Mouse (Mus musculus): ENCODE measurements around the gene Shroom4. TPM values are rescaled to one million over a fixed set of nuclear protein-coding genes. Genes with fewer than 3 reads are reported as not detected.
A peak's percentile ranks its signal among the peaks of the same experiment; 100 is the strongest.

Shroom4 gene
- polyA plus RNA-seq (2015; fragmentation: Nextera tagmentation; extraction: Ambion mirVana), result 8.9 and 9.4 TPM in 2 replicates

DNA sequence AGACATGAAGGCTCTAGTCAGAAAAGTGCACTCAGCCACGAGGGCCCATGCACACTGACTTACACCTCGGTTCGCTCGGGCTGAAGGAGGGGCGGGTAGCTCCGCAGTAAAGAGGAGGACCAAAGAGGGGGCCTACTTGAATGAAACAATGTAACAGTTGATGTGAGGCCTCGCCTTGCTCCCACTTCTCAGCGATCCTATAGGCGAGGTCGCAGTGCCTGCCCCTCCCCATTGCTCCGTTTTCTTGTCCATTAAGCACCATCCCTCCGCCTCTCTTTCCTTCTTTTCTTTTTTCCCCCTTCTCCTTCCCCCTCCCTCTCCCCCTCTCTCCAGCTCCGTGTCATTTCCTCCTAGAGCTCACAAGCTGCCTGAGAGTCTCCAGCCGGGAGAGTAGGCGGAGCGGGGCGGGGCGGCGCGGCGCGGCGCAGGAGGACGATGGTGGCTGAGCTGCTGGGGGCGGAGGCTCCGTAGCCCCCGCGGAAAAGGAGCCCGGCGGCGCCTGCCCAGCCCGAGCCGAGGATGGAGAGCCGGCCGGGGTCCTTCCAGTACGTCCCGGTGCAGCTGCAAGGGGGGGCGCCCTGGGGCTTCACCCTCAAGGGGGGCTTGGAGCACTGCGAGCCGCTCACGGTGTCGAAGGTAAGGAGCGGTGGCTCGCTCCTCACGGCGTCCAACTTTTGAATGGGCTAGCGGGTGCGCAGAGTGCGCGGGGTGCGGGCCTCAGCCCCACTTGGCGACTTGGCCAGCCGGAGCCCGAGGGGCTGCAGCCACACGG lies at the start of gene Shroom4:
Shroom4 (plus strand) TSS at position 229 of the 772 bp plus-strand sequence.
- H3K9me3 ChIP-seq (ENCODE audit: low read length), result no peaks in the 10 kb centered on the region
- peak; percentile 97 for ATAC-seq (ENCODE audit: low FRiP score, low TSS enrichment)
- H3K27me3 ChIP-seq (ENCODE audit: insufficient read depth, low read length), result no peaks in the 10 kb centered on the region
- peak within 1 kb of the TSS; percentile 55 for H3K4me2 ChIP-seq (replicated peaks; ENCODE audit: low read depth, low read length)
- 19% methylated on average over 47 of the region's 55 CpGs for WGBS
- H3K9ac ChIP-seq (replicated peaks; ENCODE audit: low read length), result peak within 1 kb of the TSS; percentile 76
- peak within 1 kb of the TSS; percentile 66 for H3K4me3 ChIP-seq (ENCODE audit: low read length)
- H3K4me1 ChIP-seq (ENCODE audit: insufficient read depth, low read length), result peaks cover 10% of the 10 kb centered on the region; the same call in 1 of the 2 replicates
- peak within 1 kb of the TSS; percentile 87 for H3K27ac ChIP-seq (ENCODE audit: low read length)
- H3K36me3 ChIP-seq (ENCODE audit: insufficient read depth, low read length), result no peaks in the 10 kb centered on the region

DNA sequence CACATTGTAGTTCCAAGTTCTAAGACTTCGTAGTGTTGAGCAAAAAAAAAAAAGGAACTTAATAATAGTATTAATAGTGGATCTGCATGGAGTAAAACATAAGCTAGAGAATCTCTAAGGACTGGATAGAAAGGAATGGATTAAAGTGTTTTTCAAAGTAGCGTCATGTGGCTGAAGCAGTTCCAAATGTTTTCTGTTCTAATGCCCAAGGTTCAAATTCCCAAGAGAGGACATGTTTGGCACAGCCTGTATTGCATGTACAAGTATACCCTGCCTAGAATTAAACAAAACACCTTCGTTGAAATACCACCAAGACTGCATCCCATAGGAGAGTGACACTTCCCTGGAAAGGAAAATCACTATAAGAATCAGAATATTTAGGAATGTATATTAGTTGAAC lies 42.8 kb upstream of the Shroom4 start:
- H3K4me2 ChIP-seq (replicated peaks; ENCODE audit: low read depth, low read length), result no peak overlapping the region
- H3K27ac ChIP-seq (ENCODE audit: low read length), result no peak overlapping the region
- no peak overlapping the region for H3K9ac ChIP-seq (replicated peaks; ENCODE audit: low read length)
- H3K4me1 ChIP-seq (ENCODE audit: insufficient read depth, low read length), result no peaks in the 10 kb centered on the region
- WGBS, result 76% methylated on average over 3 of the region's 3 CpGs
- H3K36me3 ChIP-seq (ENCODE audit: insufficient read depth, low read length), result no peaks in the 10 kb centered on the region
- H3K9me3 ChIP-seq (ENCODE audit: low read length), result no peaks in the 10 kb centered on the region
- H3K27me3 ChIP-seq (ENCODE audit: insufficient read depth, low read length), result no peaks in the 10 kb centered on the region
- no peak for ATAC-seq (ENCODE audit: low FRiP score, low TSS enrichment)
- no peak overlapping the region for H3K4me3 ChIP-seq (ENCODE audit: low read length)

DNA sequence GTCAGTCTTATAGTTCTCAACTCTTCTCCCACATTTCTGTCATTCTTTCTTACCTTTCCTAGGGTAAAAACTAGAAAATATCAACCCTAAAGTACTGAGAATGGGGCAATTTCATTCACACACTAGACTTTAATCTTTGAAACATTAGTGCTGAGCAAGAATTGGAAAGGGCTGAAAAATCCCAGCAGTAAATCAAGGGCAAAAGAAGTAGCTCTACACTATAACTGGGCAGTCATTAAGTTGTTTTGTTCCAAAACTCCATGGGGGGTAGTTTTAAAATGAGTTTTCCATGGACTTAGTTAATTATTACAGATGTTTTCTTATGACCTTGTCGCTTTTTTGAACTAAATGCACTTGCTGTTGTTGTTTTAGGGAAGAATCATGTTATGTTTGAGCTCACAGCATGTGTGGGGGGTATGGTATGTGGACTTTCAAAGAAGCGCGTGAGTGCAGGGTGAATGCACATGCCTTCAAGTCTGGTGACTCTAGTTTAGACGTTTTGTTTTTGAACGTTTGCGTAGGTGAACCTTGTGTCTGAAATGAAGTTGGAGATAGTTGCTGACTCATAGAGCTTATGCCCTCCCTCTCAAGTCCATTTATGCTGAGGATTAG lies 42.0 kb upstream of the Shroom4 start:
- Histone ChIP-seq H3K27me3 (ENCODE audit: insufficient read depth, low read length) (no peaks in the 10 kb centered on the region), H3K4me1 (ENCODE audit: insufficient read depth, low read length) (no peaks in the 10 kb centered on the region), H3K4me3 (ENCODE audit: low read length) (no peak overlapping the region), H3K9me3 (ENCODE audit: low read length) (no peaks in the 10 kb centered on the region), H3K4me2 (replicated peaks; ENCODE audit: low read depth, low read length) (no peak overlapping the region), H3K9ac (replicated peaks; ENCODE audit: low read length) (no peak overlapping the region), H3K27ac (ENCODE audit: low read length) (no peak overlapping the region), H3K36me3 (ENCODE audit: insufficient read depth, low read length) (no peaks in the 10 kb centered on the region)
- peak; percentile 65; the same call in 1 of the 2 replicates for ATAC-seq (ENCODE audit: low FRiP score, low TSS enrichment)
- 51% methylated on average over 6 of the region's 6 CpGs for WGBS

DNA sequence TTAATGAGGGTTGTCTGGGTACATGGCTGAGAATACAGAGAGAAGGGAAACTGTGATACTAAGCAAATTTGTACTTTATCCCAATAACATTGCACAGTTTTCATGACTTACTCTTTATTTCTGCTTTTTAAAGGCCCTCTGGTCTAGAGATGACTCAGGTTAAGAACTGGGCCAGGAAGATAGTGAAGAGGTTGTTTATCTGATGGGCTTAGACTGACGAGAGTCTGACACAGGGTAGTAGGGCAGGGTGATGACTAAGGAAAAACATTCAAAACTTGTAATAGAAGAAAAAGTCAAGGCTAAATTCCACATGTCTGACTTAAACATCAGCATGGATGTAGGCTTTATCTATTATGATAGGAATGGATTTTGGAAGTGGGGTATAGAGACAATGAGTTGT lies 30.8 kb upstream of the Shroom4 start:
- Histone ChIP-seq H3K36me3 (ENCODE audit: insufficient read depth, low read length) (no peaks in the 10 kb centered on the region), H3K4me1 (ENCODE audit: insufficient read depth, low read length) (no peaks in the 10 kb centered on the region), H3K27ac (ENCODE audit: low read length) (no peak overlapping the region), H3K9ac (replicated peaks; ENCODE audit: low read length) (no peak overlapping the region), H3K9me3 (ENCODE audit: low read length) (no peaks in the 10 kb centered on the region), H3K4me3 (ENCODE audit: low read length) (no peak overlapping the region), H3K27me3 (ENCODE audit: insufficient read depth, low read length) (no peaks in the 10 kb centered on the region), H3K4me2 (replicated peaks; ENCODE audit: low read depth, low read length) (no peak overlapping the region)
- no peak for ATAC-seq (ENCODE audit: low FRiP score, low TSS enrichment)
- WGBS, result 82% methylated on average over 1 of the region's 1 CpGs

DNA sequence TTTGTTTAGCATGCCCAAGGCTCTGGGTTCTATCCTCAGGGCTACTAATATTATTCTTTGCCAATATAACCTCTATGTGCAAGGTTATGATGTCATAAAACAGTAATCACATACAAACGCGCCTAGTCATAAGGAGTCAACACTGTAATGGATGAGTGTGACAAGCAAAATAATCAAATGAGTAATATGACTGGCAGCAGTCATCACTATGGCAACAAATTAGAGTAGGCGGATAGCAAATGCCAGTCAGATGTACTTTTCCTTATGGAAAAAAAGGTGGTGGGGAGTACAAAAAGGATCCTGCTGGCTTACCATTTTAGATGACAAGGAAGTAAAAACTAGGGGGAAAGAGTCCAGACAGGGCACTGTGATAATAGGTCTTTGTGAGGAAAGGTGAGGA lies 28.9 kb upstream of the Shroom4 start:
- H3K9me3 ChIP-seq (ENCODE audit: low read length), result no peaks in the 10 kb centered on the region
- no peak overlapping the region for H3K4me2 ChIP-seq (replicated peaks; ENCODE audit: low read depth, low read length)
- H3K4me1 ChIP-seq (ENCODE audit: insufficient read depth, low read length), result no peaks in the 10 kb centered on the region
- H3K4me3 ChIP-seq (ENCODE audit: low read length), result no peak overlapping the region
- H3K27me3 ChIP-seq (ENCODE audit: insufficient read depth, low read length), result no peaks in the 10 kb centered on the region
- H3K36me3 ChIP-seq (ENCODE audit: insufficient read depth, low read length), result no peaks in the 10 kb centered on the region
- no peak for ATAC-seq (ENCODE audit: low FRiP score, low TSS enrichment)
- no peak overlapping the region for H3K9ac ChIP-seq (replicated peaks; ENCODE audit: low read length)
- H3K27ac ChIP-seq (ENCODE audit: low read length), result no peak overlapping the region
- WGBS, result 90% methylated on average over 3 of the region's 3 CpGs

DNA sequence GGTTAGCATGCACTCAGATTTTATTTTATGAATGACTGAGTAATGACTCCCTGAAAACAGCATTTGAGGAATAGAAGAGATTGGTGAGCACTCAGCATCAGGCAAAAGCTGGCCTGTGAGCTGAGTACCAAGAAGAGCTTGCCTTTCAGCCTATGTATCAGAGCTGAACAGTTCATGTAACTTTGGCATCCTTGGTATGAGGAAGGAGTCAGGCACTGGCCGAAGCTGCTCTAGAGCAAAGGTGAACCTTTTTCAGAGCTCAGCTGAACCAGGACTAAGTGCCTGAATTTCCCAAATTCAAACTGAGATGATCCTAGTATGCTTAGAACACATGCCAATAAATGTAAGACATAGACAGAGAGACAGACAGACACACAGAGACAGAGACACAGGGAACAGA lies 5.8 kb upstream of the Shroom4 start:
- H3K9ac ChIP-seq (replicated peaks; ENCODE audit: low read length), result no peak overlapping the region
- no peaks in the 10 kb centered on the region for H3K36me3 ChIP-seq (ENCODE audit: insufficient read depth, low read length)
- H3K4me3 ChIP-seq (ENCODE audit: low read length), result no peak overlapping the region
- no peaks in the 10 kb centered on the region for H3K9me3 ChIP-seq (ENCODE audit: low read length)
- no peaks in the 10 kb centered on the region for H3K27me3 ChIP-seq (ENCODE audit: insufficient read depth, low read length)
- no peaks in the 10 kb centered on the region for H3K4me1 ChIP-seq (ENCODE audit: insufficient read depth, low read length)
- no peak overlapping the region for H3K27ac ChIP-seq (ENCODE audit: low read length)
- no peak overlapping the region for H3K4me2 ChIP-seq (replicated peaks; ENCODE audit: low read depth, low read length)
- ATAC-seq (ENCODE audit: low FRiP score, low TSS enrichment), result no peak
- WGBS, result 50% methylated on average over 1 of the region's 1 CpGs

DNA sequence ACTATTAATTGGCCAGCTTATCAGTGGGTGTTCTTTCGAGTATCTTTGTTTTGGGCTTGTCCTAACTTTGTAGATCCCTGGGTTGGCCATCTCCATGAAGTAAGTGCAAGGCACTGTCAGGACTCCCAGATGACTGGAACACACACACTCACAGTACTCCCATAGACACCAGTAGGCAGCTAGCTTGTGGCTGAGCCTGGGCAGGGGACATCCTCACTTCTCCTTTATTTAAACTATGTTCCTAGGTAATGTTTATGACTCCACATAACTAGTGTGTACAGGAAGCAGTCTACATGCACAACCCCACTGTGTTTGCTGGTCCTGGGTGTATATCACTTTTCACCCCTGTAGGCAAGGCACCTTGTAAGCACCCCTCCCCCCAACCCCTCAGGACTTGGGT lies 461 bp upstream of the Shroom4 start:
- peak overlapping the region; percentile 76; the same call in 1 of the 2 replicates for H3K9ac ChIP-seq (replicated peaks; ENCODE audit: low read length)
- WGBS, result 61% methylated on average over 1 of the region's 1 CpGs

DNA sequence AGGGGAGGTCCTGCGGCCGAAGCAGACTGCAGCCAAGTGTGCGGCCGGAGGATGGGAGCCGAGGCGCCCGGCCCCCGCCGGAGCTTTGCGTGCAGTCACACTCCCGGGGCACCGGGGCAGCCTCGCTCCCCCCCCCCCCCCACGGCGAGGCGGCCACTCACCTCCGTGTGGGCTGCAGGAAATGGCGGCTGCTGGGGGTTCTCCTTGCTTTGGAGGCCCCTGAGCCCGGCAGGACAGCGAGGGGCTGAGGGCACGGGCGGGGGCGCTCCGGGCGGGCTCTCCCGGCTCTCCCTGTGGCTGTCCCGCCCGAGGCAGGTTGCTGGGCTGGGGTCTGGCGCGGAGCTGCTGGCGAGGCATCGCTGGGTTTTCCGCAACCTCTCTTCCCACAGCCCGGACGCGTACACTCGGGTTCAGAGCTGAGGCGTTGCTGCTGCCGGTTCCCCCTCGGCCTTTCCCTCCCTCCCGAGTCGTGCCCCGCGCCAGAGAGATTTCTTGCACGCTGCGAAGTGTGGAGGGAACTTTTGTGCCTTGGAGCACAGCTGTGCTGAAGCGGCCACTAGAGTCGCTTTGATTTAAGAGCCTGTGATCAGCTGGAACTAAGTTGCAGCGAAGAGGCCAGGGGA lies 855 bp downstream of the Shroom4 start:
- peak overlapping the region; percentile 66 for H3K4me3 ChIP-seq (ENCODE audit: low read length)
- no peaks in the 10 kb centered on the region for H3K36me3 ChIP-seq (ENCODE audit: insufficient read depth, low read length)
- peak overlapping the region; percentile 55 for H3K4me2 ChIP-seq (replicated peaks; ENCODE audit: low read depth, low read length)
- H3K27me3 ChIP-seq (ENCODE audit: insufficient read depth, low read length), result no peaks in the 10 kb centered on the region
- peak; percentile 52 for ATAC-seq (ENCODE audit: low FRiP score, low TSS enrichment)
- peaks cover 10% of the 10 kb centered on the region; the same call in 1 of the 2 replicates for H3K4me1 ChIP-seq (ENCODE audit: insufficient read depth, low read length)
- 18% methylated on average over 27 of the region's 49 CpGs for WGBS
- peak overlapping the region; percentile 76 for H3K9ac ChIP-seq (replicated peaks; ENCODE audit: low read length)
- no peaks in the 10 kb centered on the region for H3K9me3 ChIP-seq (ENCODE audit: low read length)
- peak overlapping the region; percentile 87 for H3K27ac ChIP-seq (ENCODE audit: low read length)

More for the DNA sequence above, 461 bp upstream of the Shroom4 start:
- Histone ChIP-seq H3K4me2 (replicated peaks; ENCODE audit: low read depth, low read length) (peak overlapping the region; percentile 49), H3K27me3 (ENCODE audit: insufficient read depth, low read length) (no peaks in the 10 kb centered on the region), H3K36me3 (ENCODE audit: insufficient read depth, low read length) (no peaks in the 10 kb centered on the region), H3K4me1 (ENCODE audit: insufficient read depth, low read length) (peaks cover 10% of the 10 kb centered on the region; the same call in 1 of the 2 replicates), H3K27ac (ENCODE audit: low read length) (peak overlapping the region; percentile 73; the same call in 1 of the 2 replicates), H3K4me3 (ENCODE audit: low read length) (peak overlapping the region; percentile 66), H3K9me3 (ENCODE audit: low read length) (no peaks in the 10 kb centered on the region)
- no peak for ATAC-seq (ENCODE audit: low FRiP score, low TSS enrichment)

DNA sequence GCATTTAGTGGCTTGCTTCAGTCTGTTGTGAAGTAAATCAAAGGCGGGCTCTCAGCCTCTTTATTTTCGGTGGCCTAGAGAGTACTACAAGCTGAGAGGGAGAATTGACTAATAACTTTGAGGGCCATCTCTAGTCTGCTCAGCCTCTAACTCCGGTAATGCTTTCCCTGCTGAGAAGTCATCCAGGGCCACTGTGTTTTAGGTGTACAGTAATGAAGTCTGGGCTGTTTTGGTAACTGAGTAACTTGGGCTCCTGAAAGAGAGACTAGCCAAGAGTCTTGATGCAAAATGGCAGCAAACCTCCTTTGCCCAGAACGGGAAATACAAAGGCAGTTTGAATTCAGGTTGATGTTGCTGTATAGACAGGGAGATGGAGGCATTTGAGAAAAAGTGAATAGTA lies 3.3 kb downstream of the Shroom4 start:
- Histone ChIP-seq H3K9ac (replicated peaks; ENCODE audit: low read length) (no peak overlapping the region), H3K9me3 (ENCODE audit: low read length) (no peaks in the 10 kb centered on the region), H3K4me2 (replicated peaks; ENCODE audit: low read depth, low read length) (no peak overlapping the region), H3K4me1 (ENCODE audit: insufficient read depth, low read length) (peaks cover 10% of the 10 kb centered on the region; the same call in 1 of the 2 replicates), H3K27me3 (ENCODE audit: insufficient read depth, low read length) (no peaks in the 10 kb centered on the region), H3K4me3 (ENCODE audit: low read length) (no peak overlapping the region), H3K27ac (ENCODE audit: low read length) (no peak overlapping the region), H3K36me3 (ENCODE audit: insufficient read depth, low read length) (no peaks in the 10 kb centered on the region)
- no peak for ATAC-seq (ENCODE audit: low FRiP score, low TSS enrichment)
- 71% methylated on average over 4 of the region's 4 CpGs for WGBS

Measured in kidney, embryonic 16.5 days (tissue).